Mouse (Mus musculus) MEL (cell line): ENCODE measurements at regions not wholly inside any gene's neighbourhood (a gene's known extent, or its start where the extent isn't known, plus 50 kb on each side); places are given as distances from the start of the nearest gene placed in this dataset.

Source experiments
- CTCF ChIP-seq, 3 experiments: IDR thresholded peaks in 2 of 3; conservative IDR thresholded peaks in 1 of 3; 2 replicates each; pipeline ENCODE4 v1.5.1; 2011 to 2012; ENCODE audit warnings: low read length in 3 of 3, low read depth in 2 of 3, mild to moderate bottlenecking in 2 of 3, improper control_type of control experiment in 1 of 3, inconsistent platforms in 1 of 3, mixed read lengths in 1 of 3, moderate library complexity in 1 of 3; ENCODE audit not compliant: control insufficient read depth in 1 of 3, insufficient read depth in 1 of 3, poor library complexity in 1 of 3, severe bottlenecking in 1 of 3
- POLR2A ChIP-seq, 2 experiments: IDR thresholded peaks; 2 replicates each; pipeline ENCODE4 v1.6.1; 2011 to 2012; ENCODE audit warnings: low read length in 2 of 2, mild to moderate bottlenecking in 2 of 2, control low read depth in 1 of 2, improper control_type of control experiment in 1 of 2, low read depth in 1 of 2, moderate library complexity in 1 of 2; ENCODE audit not compliant: control insufficient read depth in 1 of 2, insufficient read depth in 1 of 2, poor library complexity in 1 of 2

DNA sequence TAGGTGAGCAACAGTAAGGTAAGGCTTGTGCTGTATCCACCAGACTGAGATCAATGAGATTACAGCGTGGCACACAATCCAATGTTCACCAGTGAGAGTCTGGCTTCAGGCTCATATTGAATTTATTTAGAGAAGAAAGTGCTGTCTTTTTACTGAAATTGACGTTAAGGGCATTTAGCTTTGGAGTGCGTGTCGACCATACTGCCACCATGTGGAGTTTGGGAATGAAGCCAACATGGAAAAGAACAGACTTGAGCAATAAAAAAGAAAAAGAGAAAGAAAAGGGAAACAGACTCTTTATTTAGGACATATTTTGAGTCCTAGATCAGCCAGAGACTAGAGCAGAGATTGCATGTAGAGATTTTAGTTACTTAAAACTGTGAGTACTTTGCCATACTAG is 499.6 kb upstream of the Tnc start:
- TF ChIP-seq CTCF (IDR thresholded peaks at IDR 0.05 in 2 of 3, conservative IDR thresholded peaks at IDR 0.05 in 1 of 3; ENCODE audit: control insufficient read depth in 1 of 3, insufficient read depth in 1 of 3, low read depth in 2 of 3, low read length in 3 of 3, poor library complexity in 1 of 3, severe bottlenecking in 1 of 3) (no peak), POLR2A (IDR thresholded peaks at IDR 0.05; ENCODE audit: control insufficient read depth in 1 of 2, insufficient read depth in 1 of 2, low read depth in 1 of 2, low read length in 2 of 2, poor library complexity in 1 of 2) (no peak)
